8 mouse cellular contexts compared by ENCODE assay signal in genomic region chr10:128459409-128460269, GRCm38 (mm10). TPM values are rescaled to one million over a fixed set of nuclear protein-coding genes. Genes with fewer than 3 reads are reported as not detected.
DNase-seq lines count a peak whose midpoint lies in the region; ATAC-seq lines count a peak whose summit lies in the region.

No protein-coding gene starts in this region.

- H3K9ac ChIP-seq in forebrain, embryonic 13.5 days = peak overlapping the region; percentile 99
- peak overlapping the region; percentile 99 for H3K9ac ChIP-seq in hindbrain, embryonic 16.5 days (ENCODE audit: low read depth, low read length)
- H3K9ac ChIP-seq in liver, embryonic 11.5 days (ENCODE audit: low read depth, low read length) = peak overlapping the region; percentile 88

- H3K4me2 ChIP-seq in forebrain, embryonic 13.5 days = peak overlapping the region; percentile 94
- H3K4me2 ChIP-seq in hindbrain, embryonic 16.5 days (ENCODE audit: low read length) = peak overlapping the region; percentile 85
- H3K4me2 ChIP-seq in liver, embryonic 11.5 days = peak overlapping the region; percentile 76

- 2% methylated on average over 28 of the region's 67 CpGs for whole genome bisulfite sequencing in forebrain, embryonic 13.5 days
- WGBS in hindbrain, embryonic 16.5 days = under 1% methylated on average over 13 of the region's 67 CpGs
- WGBS in liver, embryonic 11.5 days = 1% methylated on average over 39 of the region's 67 CpGs

- peak overlapping the region; percentile 97 for H3K27ac ChIP-seq in forebrain, embryonic 13.5 days
- H3K27ac ChIP-seq in hindbrain, embryonic 16.5 days (ENCODE audit: low read depth, low read length) = peak overlapping the region; percentile 98
- H3K27ac ChIP-seq in liver, embryonic 11.5 days (ENCODE audit: low read depth, low read length) = peak overlapping the region; percentile 98

- H3K27me3 ChIP-seq in forebrain, embryonic 13.5 days = no peaks in the 10 kb centered on the region
- no peaks in the 10 kb centered on the region for H3K27me3 ChIP-seq in hindbrain, embryonic 16.5 days (replicated peaks; ENCODE audit: control insufficient read depth, insufficient read depth, low read length)
- H3K27me3 ChIP-seq in liver, embryonic 11.5 days (replicated peaks; ENCODE audit: control insufficient read depth, insufficient read depth, low read length) = no peaks in the 10 kb centered on the region

- H3K36me3 ChIP-seq in forebrain, embryonic 13.5 days (ENCODE audit: poor library complexity, severe bottlenecking) = peaks cover 36% of the 10 kb centered on the region
- H3K36me3 ChIP-seq in hindbrain, embryonic 16.5 days (ENCODE audit: control insufficient read depth, insufficient read depth, low read length) = peaks cover 21% of the 10 kb centered on the region
- peaks cover 14% of the 10 kb centered on the region for H3K36me3 ChIP-seq in liver, embryonic 11.5 days (ENCODE audit: control insufficient read depth, insufficient read depth, low read length)

- peaks cover 22% of the 10 kb centered on the region for H3K4me1 ChIP-seq in forebrain, embryonic 13.5 days
- H3K4me1 ChIP-seq in hindbrain, embryonic 16.5 days (ENCODE audit: control insufficient read depth, insufficient read depth, low read depth, low read length) = peaks cover 10% of the 10 kb centered on the region
- H3K4me1 ChIP-seq in liver, embryonic 11.5 days (replicated peaks; ENCODE audit: control insufficient read depth, insufficient read depth, low read length) = peaks cover 12% of the 10 kb centered on the region; the same call in 1 of the 2 replicates

- peak; percentile 35 for DNase-seq in layer of hippocampus, adult 11-12 months (ENCODE audit: low spot score)
- no peak for DNase-seq in layer of hippocampus, adult 8-10 months (ENCODE audit: low spot score in 2 of 2)
- DNase-seq in cerebellum, adult 11 months = peak; percentile 60
- DNase-seq in liver, embryonic 11.5 days (ENCODE audit: low spot score) = peak; percentile 73
- DNase-seq in natural killer cell, adult 2 months (ENCODE audit: low spot score in 2 of 2) = peak; percentile 28 to 36
- peak; percentile 61 for DNase-seq in testis, postnatal 10 days (ENCODE audit: low spot score)

- H3K9me3 ChIP-seq in forebrain, embryonic 13.5 days (replicated peaks) = no peaks in the 10 kb centered on the region
- H3K9me3 ChIP-seq in hindbrain, embryonic 16.5 days (ENCODE audit: control insufficient read depth, low read length) = no peaks in the 10 kb centered on the region
- H3K9me3 ChIP-seq in liver, embryonic 11.5 days (ENCODE audit: control insufficient read depth, low read length) = no peaks in the 10 kb centered on the region

- peak; percentile 62 for ATAC-seq in forebrain, embryonic 13.5 days
- ATAC-seq in hindbrain, embryonic 16.5 days = peak; percentile 51
- ATAC-seq in liver, embryonic 11.5 days (replicated peaks; ENCODE audit: low FRiP score) = peak; percentile 70

- H3K4me3 ChIP-seq in forebrain, embryonic 13.5 days = peak overlapping the region; percentile 98
- peak overlapping the region; percentile 95 for H3K4me3 ChIP-seq in hindbrain, embryonic 16.5 days (ENCODE audit: low read length)
- H3K4me3 ChIP-seq in liver, embryonic 11.5 days (ENCODE audit: low read depth, low read length) = peak overlapping the region; percentile 97

RNA-seq across cellular contexts. Expression of gene Smarcc2, which starts 0.6 kb away (rescaled TPM):
- total RNA-seq in layer of hippocampus, adult 8-10 months (2022) = 100 to 1,000 TPM; 238 to 267 (median 258) TPM
- 166 and 168 TPM in 2 replicates for polyA plus RNA-seq in forebrain, embryonic 13.5 days (2015; fragmentation: Nextera tagmentation; extraction: Ambion mirVana)
- polyA plus RNA-seq in hindbrain, embryonic 16.5 days (2015; fragmentation: Nextera tagmentation; extraction: Ambion mirVana) = 136 and 168 TPM in 2 replicates
- polyA plus RNA-seq in liver, embryonic 11.5 days (2014; fragmentation: Nextera tagmentation; extraction: Ambion mirVana) = 59.0 and 59.7 TPM in 2 replicates

RNA-seq across cellular contexts. Expression of gene Myl6, which starts 34.3 kb away (rescaled TPM):
- total RNA-seq in layer of hippocampus, adult 8-10 months (2022) = 100 to 1,000 TPM; 486 to 591 (median 538) TPM
- 740 and 741 TPM in 2 replicates for polyA plus RNA-seq in forebrain, embryonic 13.5 days (2015; fragmentation: Nextera tagmentation; extraction: Ambion mirVana)
- 946 and 1,028 TPM in 2 replicates for polyA plus RNA-seq in hindbrain, embryonic 16.5 days (2015; fragmentation: Nextera tagmentation; extraction: Ambion mirVana)
- 639 and 685 TPM in 2 replicates for polyA plus RNA-seq in liver, embryonic 11.5 days (2014; fragmentation: Nextera tagmentation; extraction: Ambion mirVana)

RNA-seq across cellular contexts. Expression of gene Myl6b, which starts 38.8 kb away (rescaled TPM):
- 10 to 100 TPM; 18.4 to 23.6 (median 22.6) TPM for total RNA-seq in layer of hippocampus, adult 8-10 months (2022)
- 4.1 TPM in 2 replicates for polyA plus RNA-seq in forebrain, embryonic 13.5 days (2015; fragmentation: Nextera tagmentation; extraction: Ambion mirVana)
- 6.7 and 7.1 TPM in 2 replicates for polyA plus RNA-seq in hindbrain, embryonic 16.5 days (2015; fragmentation: Nextera tagmentation; extraction: Ambion mirVana)
- 3.9 and 4.2 TPM in 2 replicates for polyA plus RNA-seq in liver, embryonic 11.5 days (2014; fragmentation: Nextera tagmentation; extraction: Ambion mirVana)

RNA-seq across cellular contexts. Expression of gene Rnf41, which starts 48.2 kb away (rescaled TPM):
- total RNA-seq in layer of hippocampus, adult 8-10 months (2022) = 10 to 100 TPM; 71.7 to 79.9 (median 75.7) TPM
- 76.4 and 83.9 TPM in 2 replicates for polyA plus RNA-seq in forebrain, embryonic 13.5 days (2015; fragmentation: Nextera tagmentation; extraction: Ambion mirVana)
- polyA plus RNA-seq in hindbrain, embryonic 16.5 days (2015; fragmentation: Nextera tagmentation; extraction: Ambion mirVana) = 96.7 and 98.3 TPM in 2 replicates
- 19.1 and 20.4 TPM in 2 replicates for polyA plus RNA-seq in liver, embryonic 11.5 days (2014; fragmentation: Nextera tagmentation; extraction: Ambion mirVana)

RNA-seq across cellular contexts. Expression of gene Nabp2, which starts 48.3 kb away (rescaled TPM):
- 100 to 1,000 TPM in 2 of 4 experiments, 10 to 100 TPM in 2; 94.4 to 107 (median 100) TPM for total RNA-seq in layer of hippocampus, adult 8-10 months (2022)
- polyA plus RNA-seq in forebrain, embryonic 13.5 days (2015; fragmentation: Nextera tagmentation; extraction: Ambion mirVana) = 153 and 156 TPM in 2 replicates
- polyA plus RNA-seq in hindbrain, embryonic 16.5 days (2015; fragmentation: Nextera tagmentation; extraction: Ambion mirVana) = 126 and 150 TPM in 2 replicates
- 101 and 104 TPM in 2 replicates for polyA plus RNA-seq in liver, embryonic 11.5 days (2014; fragmentation: Nextera tagmentation; extraction: Ambion mirVana)

Comparison
In these comparisons a context has a peak if more than half of its experiments do, and no peak if none do; other contexts are left out.
1. DNase-seq: peak in layer of hippocampus, adult 11-12 months (single experiment), cerebellum, adult 11 months (single experiment), liver, embryonic 11.5 days (single experiment), natural killer cell, adult 2 months (2 of 2) and testis, postnatal 10 days (single experiment); none in layer of hippocampus, adult 8-10 months (0 of 2).
2. Peak in every context shown above with its lines, with median percentiles within 50 percentile points of each other: ATAC-seq, H3K27ac ChIP-seq, H3K4me2 ChIP-seq, H3K4me3 ChIP-seq and H3K9ac ChIP-seq.